Mouse (Mus musculus): Measurements from ENCODE around the gene Pspn. TPM values are rescaled to one million over a fixed set of nuclear protein-coding genes. Genes with fewer than 3 reads are reported as not detected.

The Pspn gene
- total RNA-seq (2021): 1.1 TPM in 1 of 2 replicates, not detected in the other
- long read RNA-seq, experiment 1, partial matches to known transcripts: 0 of 2 reads
- long read RNA-seq, experiment 1, other reads (novel, unspliced or antisense): 0 of 2 reads
- long read RNA-seq, experiment 2: 0 reads

- peak; percentile 46 for DNase-seq
Observed at GRCm38 (mm10) chr17:56999968-57000609, at the start of gene Pspn. Pspn (minus strand) TSS chr17:57000018.

- no peak for DNase-seq
Observed at GRCm38 (mm10) chr17:57048816-57049215, 49.0 kb upstream of the Pspn start.

GRCm38 (mm10) chr17:57047406-57047805 is 47.6 kb upstream of the Pspn start:
- peak; percentile 35 for DNase-seq

- DNase-seq: no peak
Observed at GRCm38 (mm10) chr17:57041554-57041953, 41.7 kb upstream of the Pspn start, which contains the start of gene Slc25a41. Slc25a41 (minus strand) TSS chr17:57041654.

GRCm38 (mm10) chr17:57038978-57039377 is 39.2 kb upstream of the Pspn start:
- no peak for DNase-seq

- no peak for DNase-seq
Observed at GRCm38 (mm10) chr17:57032854-57033253, 33.0 kb upstream of the Pspn start.

- DNase-seq: peak; percentile 99
Observed at GRCm38 (mm10) chr17:57031661-57032420, 32.0 kb upstream of the Pspn start.

- peak; percentile 71 for DNase-seq
Observed at GRCm38 (mm10) chr17:57030931-57031660, 31.3 kb upstream of the Pspn start, which contains the start of gene Khsrp. Khsrp (minus strand) TSS chr17:57031522.

GRCm38 (mm10) chr17:57029691-57030090 is 29.9 kb upstream of the Pspn start:
- peak; percentile 52 for DNase-seq

GRCm38 (mm10) chr17:57027471-57027870 is 27.7 kb upstream of the Pspn start:
- no peak for DNase-seq

- no peak for DNase-seq
Observed at GRCm38 (mm10) chr17:57020960-57021359, 21.1 kb upstream of the Pspn start.

- no peak for DNase-seq
Observed at GRCm38 (mm10) chr17:57019693-57020092, 19.9 kb upstream of the Pspn start.

- DNase-seq: no peak
Observed at GRCm38 (mm10) chr17:57012245-57012795, 12.5 kb upstream of the Pspn start.

- peak; percentile 96 for DNase-seq
Observed at GRCm38 (mm10) chr17:57011236-57012141, 11.7 kb upstream of the Pspn start, which contains the start of the genes Gtf2f1 and Gm17949. Gtf2f1 (minus strand) TSS chr17:57011288. Gm17949 (plus strand) TSS chr17:57011469.

GRCm38 (mm10) chr17:57010911-57011235 is 11.1 kb upstream of the Pspn start:
- DNase-seq: peak; percentile 40

GRCm38 (mm10) chr17:57007137-57007905 is 7.5 kb upstream of the Pspn start:
- peak; percentile 33 for DNase-seq

- no peak for DNase-seq
Observed at GRCm38 (mm10) chr17:57003994-57004393, 4.2 kb upstream of the Pspn start.

GRCm38 (mm10) chr17:57001228-57001627 is 1.4 kb upstream of the Pspn start:
- DNase-seq: peak; percentile 29

- peak; percentile 63 for DNase-seq
Observed at GRCm38 (mm10) chr17:56999414-56999813, 404 bp downstream of the Pspn start.

- peak; percentile 98 for DNase-seq
Observed at GRCm38 (mm10) chr17:56997029-56997667, 2.7 kb downstream of the Pspn start, which contains the start of gene Alkbh7. Alkbh7 (plus strand) TSS chr17:56997339.
